Mouse (Mus musculus): ENCODE results near the gene Klf2.

Gene Klf2

DNA sequence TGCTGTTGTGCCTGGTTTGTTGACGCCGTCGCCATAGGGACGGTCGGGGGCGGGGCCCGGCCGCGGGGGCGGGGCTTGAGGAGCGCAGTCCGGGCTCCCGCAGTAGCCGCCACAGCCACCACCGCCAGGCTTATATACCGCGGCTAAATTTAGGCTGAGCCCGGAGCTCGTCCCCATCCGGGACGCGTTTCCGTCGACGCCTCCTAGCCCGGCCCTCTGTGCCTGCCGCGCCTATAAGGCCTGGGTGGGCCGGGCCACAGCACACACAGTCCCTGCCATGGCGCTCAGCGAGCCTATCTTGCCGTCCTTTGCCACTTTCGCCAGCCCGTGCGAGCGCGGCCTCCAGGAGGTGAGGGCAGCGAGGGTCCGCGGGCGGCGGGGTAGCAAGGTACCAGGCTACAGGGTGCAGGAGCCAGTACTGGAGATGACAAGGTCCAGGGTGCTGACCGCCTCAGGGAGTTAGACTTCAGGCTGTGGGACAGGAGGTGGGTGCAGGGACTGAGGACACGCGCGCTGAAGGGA, at the start of gene Klf2:
TSS of gene Klf2 (plus strand) at position 233 of the 522 bp plus-strand sequence.
- peak; percentile 98 for DNase-seq

DNA sequence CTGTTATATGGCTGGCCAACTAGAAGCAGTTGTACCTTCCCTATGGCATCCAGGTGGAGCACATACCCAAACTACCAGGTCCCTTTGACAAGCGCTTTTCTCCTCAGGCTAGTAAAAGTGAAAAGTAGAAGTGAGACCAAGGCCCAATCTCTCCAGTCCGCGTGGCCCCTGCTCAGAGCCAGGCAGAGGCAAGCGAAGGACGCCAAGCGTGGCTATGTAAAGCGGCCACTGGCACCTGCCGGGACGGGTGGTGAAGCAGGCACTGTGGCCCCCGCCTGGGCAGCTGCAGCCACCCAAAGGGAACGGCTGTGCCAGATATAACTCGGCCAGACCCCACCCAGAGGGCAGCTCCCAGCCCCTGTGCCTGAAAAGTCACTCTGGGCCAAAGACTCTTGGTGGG, 48.2 kb upstream of the Klf2 start:
- DNase-seq = peak; percentile 70 to 81

GRCm38 (mm10) chr8:72271051-72271660, 47.7 kb upstream of the Klf2 start:
- no peak for DNase-seq

DNA sequence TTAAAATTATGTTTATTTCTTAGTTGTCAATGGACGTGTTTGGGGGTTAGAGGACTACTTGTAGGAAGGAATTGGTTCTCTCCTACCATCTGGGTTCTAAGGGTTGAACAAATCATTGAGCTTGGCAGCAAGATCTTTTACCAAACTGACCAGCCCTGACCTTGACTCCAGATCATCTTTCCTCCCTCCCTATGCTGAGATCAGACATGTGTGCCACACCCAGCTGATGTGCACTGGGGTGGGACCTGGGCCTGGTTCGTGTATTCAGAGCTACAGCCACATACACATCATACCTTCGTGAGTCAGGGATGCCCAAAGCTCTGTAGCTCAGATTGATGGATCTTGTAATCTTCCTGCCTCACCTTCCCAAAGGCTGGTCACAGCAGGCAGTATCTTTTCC, 47.1 kb upstream of the Klf2 start:
- DNase-seq = no peak

- peak; percentile 73 to 80 for DNase-seq
Measured at GRCm38 (mm10) chr8:72272361-72272760, 46.5 kb upstream of the Klf2 start.

- no peak for DNase-seq
Measured at GRCm38 (mm10) chr8:72273111-72273770, 45.6 kb upstream of the Klf2 start.

GRCm38 (mm10) chr8:72273807-72274206, 45.0 kb upstream of the Klf2 start:
- peak; percentile 59 to 70 for DNase-seq

DNA sequence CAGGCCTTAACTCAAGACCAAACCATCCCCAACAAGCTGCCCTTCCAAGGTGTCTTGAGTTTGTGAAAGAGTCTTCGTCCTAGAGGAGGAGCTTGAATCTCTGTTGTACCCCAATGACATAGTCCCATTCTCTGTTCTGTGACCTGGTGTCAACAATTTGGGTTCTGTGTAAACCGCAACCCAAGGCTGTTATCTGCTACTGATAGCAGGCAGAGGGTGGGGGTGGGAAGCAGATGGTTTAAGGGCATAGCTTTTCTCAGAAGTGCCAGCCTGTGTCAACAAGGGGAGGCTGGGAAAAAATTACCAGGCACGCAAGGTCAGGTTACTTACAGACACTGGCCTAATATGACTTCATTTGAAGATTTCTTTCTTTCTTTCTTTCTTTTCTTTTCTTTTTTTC, 41.6 kb upstream of the Klf2 start:
- DNase-seq = no peak

- DNase-seq = peak; percentile 44 to 46
Measured at GRCm38 (mm10) chr8:72279151-72279550, 39.7 kb upstream of the Klf2 start.

DNA sequence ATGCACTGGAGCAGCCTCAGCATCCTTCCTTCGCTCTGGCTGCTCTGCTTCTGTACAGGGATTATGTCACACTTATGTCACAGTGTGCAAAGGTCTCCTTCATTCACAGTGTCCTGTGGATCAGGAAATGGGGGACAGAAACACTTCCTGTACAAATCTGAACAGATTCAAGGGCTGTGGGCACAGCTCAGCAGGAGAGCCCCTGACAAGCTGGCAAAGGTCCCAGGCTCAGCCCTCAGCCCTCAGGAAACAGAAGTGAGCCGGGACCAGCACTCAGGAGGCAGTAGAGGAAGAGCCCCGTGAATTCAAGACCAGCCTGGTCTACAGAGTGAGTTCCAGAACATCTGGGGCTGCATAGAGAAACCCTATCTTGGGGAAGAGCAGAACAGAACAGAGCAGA, 37.2 kb upstream of the Klf2 start:
- DNase-seq = no peak

GRCm38 (mm10) chr8:72285285-72285684, 33.5 kb upstream of the Klf2 start:
- no peak for DNase-seq

DNA sequence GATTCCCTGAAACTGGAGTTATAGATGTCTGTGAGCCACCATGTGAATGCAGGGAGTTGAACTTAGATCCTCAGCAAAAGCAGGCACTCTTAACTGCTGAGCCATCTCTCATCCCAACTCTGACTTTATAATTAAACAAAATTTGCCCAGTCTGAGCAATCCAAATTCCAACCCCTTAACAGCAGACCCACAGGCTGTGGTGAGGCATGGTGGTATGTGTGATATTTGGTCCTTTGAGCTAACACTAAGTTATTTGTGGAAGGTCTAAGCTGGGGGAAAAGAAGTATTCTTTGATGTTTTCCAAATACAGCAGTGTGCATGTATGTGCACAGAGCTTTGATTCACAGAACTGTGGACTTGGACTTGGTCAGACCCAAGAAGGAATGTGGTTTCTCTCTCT, 29.8 kb upstream of the Klf2 start:
- DNase-seq = no peak

DNA sequence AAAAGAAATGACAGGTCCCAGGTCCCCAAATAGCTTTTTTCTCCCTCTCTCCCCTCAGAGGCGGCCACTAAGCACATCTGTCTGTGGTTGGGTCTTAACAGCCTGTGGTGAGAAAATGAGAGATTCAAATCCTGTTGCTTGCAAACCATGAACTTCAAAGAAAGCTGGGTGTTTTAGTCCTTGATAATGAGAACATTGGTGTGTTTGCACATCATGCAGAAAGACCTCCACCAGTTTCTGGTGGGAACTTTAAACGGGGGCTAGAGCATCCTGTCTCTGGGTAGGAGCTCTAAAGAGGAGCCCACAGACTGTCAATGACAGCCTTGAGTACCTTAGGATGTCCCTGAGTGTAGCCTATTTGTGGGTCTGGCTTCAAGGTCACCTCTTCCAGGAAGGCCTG, 27.7 kb upstream of the Klf2 start:
- DNase-seq = no peak

DNA sequence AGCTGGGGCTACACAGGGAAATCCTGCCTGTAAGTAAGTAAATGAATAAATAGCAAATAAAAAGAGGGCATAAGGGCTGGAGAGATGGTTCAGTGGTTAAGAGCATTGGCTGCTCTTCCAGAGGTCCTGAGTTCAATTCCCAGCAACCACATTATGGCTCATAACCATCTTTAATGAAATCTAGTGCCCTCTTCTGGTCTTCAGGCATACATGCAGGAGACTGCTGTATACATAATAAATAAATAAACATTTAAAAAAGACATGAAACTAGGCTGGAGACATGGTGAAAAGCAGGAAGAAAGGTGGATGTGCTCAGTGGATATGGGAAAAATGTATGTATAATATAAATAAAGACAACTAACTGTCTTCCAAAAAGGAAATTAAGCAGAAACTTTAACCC, 25.5 kb upstream of the Klf2 start:
- no peak for DNase-seq

DNA sequence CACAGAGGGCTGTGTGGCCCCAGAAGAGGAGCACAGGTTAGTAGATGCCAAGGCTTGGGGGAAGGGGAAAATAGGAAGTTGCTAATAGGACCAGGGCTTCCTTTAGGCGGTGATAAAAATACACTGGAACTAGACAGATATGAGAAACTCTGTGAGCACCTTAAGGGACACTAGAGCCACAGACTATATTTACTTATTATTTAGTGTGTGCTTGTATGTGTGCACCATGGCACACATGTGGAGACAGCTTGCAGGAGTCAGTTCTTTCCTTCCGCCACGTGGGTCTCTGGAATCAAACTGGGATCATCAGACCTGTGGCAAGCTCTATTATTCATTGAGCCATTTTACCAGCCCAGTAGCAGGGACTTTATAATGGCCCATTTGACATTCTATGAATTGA, 23.7 kb upstream of the Klf2 start:
- no peak for DNase-seq

GRCm38 (mm10) chr8:72295679-72296078, 23.2 kb upstream of the Klf2 start:
- peak; percentile 37 to 39 for DNase-seq

DNA sequence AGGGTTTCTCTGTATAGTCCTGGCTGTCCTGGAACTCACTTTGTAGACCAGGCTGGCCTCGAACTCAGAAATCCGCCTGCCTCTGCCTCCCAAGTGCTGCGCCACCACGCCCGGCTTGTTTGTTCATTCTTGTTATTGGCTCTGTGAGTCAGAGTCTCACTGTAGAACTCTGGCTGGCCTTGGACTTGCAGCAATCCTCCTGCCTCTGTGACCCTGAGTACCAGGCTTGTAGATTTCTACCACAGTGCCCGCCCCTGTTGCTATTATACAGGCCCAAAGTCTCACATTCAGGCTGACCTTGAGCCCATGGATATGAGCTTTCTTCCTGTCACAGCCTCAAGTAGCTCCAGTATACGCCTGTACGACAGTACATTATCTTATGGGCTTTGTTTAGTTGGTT, 22.3 kb upstream of the Klf2 start:
- DNase-seq = no peak

DNA sequence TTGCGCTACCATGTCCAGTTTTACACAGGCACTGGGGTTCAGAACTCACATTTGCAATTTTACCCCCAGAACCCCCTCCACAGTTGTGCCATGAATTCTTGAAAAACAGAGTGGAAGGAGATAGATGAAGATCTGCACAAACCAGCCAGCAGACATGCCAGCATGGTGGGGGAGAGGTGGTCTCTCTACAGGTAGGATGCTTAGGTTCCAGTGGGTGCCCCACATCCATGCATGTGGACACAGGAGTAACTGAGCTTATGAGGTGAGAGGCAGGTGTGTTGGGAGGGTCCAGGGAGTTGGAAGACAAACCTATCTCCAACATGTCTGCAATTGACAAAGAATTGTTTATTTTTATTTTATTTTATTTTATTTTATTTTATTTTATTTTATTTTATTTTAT, 19.9 kb upstream of the Klf2 start:
- no peak for DNase-seq

GRCm38 (mm10) chr8:72300654-72301400, 18.0 kb upstream of the Klf2 start:
- no peak for DNase-seq

- no peak for DNase-seq
Measured at GRCm38 (mm10) chr8:72301497-72301896, 17.3 kb upstream of the Klf2 start.

GRCm38 (mm10) chr8:72302986-72303612, 15.7 kb upstream of the Klf2 start:
- DNase-seq = no peak

DNA sequence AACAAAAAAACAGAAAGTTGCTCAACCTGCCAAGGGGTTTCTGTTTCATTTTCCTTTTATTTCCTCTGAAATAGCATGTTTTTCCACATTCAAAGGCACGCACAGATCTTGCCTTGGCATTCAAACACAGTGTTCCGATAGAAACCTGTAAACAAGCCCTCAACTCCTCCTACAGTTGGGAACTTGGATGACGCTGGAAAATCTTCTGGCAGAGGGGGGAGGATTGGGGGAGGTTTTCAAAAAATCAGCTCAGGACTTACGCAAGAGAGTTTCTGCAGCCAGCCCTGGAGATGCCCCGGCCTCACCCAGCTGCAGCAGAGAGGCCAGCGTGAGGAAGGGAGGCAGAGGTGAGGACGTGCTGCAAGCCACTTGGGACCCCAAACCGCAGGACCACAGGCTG, 15.2 kb upstream of the Klf2 start:
- DNase-seq = peak in 1 of 2 experiments; percentile 33

DNA sequence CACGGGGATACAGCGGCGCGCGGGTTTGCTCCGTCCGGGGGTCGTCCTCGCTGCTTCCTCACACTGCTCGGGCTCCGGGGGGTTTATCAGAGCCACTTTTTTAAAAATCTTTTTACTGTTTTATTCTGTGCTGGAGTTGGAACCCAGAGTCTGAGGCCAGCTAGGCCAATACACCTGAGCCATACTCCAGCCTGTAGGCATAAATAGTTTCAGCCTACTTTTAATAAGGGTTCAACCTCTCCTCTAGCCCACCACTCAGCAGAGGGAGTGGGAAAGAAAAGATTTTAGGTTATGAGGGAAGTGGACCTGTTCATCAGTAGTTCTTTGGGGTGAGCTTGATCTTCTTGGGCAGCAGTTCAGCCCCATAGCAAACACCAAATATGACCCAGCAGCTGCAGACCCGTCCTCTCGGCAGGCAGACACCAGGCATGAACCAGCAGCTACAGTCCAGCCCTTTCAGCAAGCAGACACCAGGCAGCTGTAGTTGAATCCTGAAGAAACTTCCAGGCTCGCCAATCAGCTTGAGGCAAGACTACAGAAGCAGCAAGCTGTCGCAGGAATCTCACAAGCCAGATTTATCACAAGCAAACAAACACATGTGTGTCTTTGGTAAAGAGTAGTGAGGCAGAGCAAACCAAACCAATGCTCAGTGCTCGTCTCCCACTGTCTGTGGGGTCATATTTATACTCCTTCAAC, 13.5 kb upstream of the Klf2 start, which contains the start of gene Gm10282:
TSS of gene Gm10282 (minus strand) at position 51 of the 696 bp plus-strand sequence.
- no peak for DNase-seq

Data from spleen, adult 18-20 months (tissue).